Mouse (Mus musculus) spleen, adult 10 weeks (tissue): ENCODE results near the gene Rfpl4. TPM values are rescaled to one million over a fixed set of nuclear protein-coding genes. Genes with fewer than 3 reads are reported as not detected.

ENCODE experiments used
- polyA plus RNA-seq: library from polyadenylated mRNA; stranded (reverse); fragments of 350-450 nt; fragmentation: Illumina TruSeq; extraction: RNeasy Lipid Tissue Mini Kit (QIAGEN cat#74804); gene quantifications from one replicate; pipeline ENCODE4 v1.2.3, GENCODE M21; 2015; ENCODE audit warnings: low replicate concordance; ENCODE audit not compliant: insufficient read depth

Gene Rfpl4
- polyA plus RNA-seq, result not detected

GRCm38 (mm10) chr7:5116850-5117249, at the start of gene Rfpl4:
Gene Rfpl4, minus strand, starts transcription at chr7:5116950.

DNA sequence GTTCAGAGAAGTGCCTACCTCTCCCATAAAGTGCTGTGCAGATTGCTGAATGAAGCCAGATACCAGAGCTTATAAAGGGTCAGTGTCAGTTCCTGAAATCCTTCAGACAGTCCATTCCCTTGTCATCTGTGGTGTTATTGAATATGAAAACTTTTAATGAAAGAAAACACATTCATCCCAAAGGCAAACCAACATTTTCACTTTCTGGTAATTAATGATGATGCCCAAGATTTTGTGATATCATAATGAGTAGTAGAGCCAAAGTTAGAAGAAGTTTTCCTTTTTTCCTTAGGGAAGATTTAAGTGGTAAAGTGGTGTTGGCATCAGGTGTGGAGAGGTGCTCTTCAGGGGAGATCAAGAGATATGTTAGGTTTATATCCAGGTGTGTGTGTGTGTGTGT, 32.8 kb upstream of the Rfpl4 start, which contains the start of gene Vmn1r55:
Gene Vmn1r55, minus strand, starts transcription at position 101 of the 400 bp plus-strand sequence.

DNA sequence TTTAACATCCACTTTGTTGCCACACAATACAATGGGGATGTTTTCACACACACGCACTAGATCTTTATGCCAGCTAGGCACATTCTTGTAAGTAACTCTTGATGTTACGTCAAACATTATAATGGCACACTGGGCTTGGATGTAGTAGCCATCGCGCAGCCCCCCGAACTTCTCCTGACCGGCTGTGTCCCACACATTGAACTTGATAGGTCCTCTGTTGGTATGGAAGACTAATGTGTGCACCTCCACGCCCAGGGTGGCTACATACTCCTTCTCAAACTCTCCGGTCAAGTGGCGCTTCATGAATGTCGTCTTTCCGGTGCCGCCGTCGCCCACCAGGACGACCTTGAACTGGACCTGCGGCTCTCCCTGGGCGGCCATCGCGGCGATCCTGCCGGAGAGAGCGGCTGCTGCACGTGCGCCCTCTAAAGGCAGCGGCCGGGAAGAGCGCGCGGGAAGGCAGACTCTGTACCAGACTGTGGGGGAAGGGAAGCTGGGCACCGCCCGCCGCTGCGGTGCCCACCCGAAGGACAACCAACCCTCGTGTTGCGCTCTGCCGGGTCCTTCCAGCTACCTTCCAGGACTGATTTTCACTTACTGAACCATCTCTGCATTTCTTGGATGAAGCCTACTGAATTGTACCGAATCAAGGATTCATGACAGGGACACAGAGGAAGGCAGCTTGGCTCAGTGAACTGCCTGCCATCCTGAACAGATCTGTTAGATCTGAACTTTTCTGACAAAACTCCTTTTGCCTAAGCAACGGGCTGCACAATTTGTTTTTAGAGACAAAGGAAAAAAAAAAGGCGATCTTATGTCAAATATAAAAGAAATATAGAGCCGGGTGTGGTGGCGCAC, 9.0 kb upstream of the Rfpl4 start, which contains the start of gene Rasl2-9:
Gene Rasl2-9, minus strand, starts transcription at position 402 of the 858 bp plus-strand sequence.

DNA sequence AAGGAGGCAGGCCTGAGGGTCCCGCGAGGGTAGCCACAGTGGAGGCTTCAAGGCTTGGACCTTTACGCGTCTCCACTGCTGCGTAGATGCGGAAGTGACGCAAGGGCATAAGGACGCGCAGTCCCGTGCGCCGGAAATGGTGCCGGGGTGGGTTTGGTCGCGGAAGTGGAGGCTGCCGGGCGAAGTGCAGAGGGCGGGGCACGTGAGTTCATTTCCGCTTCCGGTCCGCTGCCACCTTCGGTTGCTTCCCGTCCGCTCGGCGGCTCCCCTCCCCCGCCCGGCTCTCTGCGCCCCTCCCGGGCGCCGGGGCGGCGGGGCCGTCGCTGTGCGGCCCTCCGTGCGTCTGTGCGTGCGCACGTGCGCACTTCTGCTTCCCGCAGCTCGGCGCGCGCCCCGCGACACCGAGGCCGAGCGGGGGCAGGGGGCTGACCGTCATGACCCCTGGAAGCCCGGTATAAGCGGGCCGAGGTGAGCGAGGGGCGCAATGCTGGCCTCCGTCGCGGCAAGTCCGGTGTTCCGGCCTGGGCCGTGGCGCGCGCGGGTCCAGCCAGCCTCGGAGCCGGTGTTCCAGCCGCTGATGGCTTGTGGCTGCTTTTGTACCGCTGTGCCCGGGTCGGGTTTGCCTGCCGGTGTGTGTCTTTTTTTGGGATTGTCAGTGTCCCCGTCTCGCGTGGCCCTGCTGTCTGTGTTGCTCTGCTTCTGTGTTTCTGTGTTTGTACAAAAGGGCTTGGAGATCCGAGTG, 36.6 kb downstream of the Rfpl4 start, which contains the start of gene Epn1:
Gene Epn1, plus strand, starts transcription at position 226 of the 742 bp plus-strand sequence.

DNA sequence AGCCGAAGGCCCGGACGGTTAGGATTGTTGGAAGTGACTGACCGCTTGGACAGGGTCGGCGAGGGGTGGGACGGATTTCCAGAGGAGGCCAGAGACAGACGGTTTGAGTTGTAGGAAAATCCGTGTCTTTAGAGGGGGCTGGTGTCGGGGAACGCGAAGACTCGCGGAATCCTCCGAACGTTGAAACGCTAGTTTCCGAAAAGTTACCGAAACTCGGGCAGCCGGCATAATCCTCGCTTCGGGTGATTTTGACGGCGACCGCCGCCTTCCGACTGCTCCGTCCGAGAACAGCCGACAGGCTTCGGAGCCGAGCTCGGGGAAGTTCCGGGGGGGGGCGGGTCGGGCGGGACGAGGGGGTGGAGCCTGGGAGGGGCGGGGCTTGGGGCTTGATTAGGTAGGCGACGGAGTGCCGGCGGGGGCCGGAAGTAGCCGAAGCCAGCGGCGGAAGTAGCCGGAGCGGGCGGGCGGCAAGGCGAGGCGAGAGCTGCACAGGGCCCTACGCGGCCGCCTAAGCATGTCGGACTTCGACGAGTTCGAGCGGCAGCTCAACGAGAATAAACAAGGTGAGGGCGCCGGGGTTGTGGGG, 54.9 kb downstream of the Rfpl4 start, which contains the start of gene U2af2:
Gene U2af2, plus strand, starts transcription at position 370 of the 586 bp plus-strand sequence.

Other genes starting within 250 kb of the Rfpl4 start
- 9.3 TPM for gene Isoc2b, start 246.7 kb downstream of the Rfpl4 start, polyA plus RNA-seq
- 4.7 TPM for gene Isoc2a, start 239.8 kb downstream of the Rfpl4 start, polyA plus RNA-seq
- not detected for gene Gm36210, start 210.4 kb downstream of the Rfpl4 start, polyA plus RNA-seq
- 1.1 TPM for gene Zfp628, start 201.7 kb downstream of the Rfpl4 start, polyA plus RNA-seq
- 2.1 TPM for gene Nat14, start 194.9 kb downstream of the Rfpl4 start, polyA plus RNA-seq
- 1.2 TPM for gene Ssc5d, start 191.2 kb downstream of the Rfpl4 start, polyA plus RNA-seq
- gene Sbk2, start 152.5 kb downstream of the Rfpl4 start, polyA plus RNA-seq, result 0.76 TPM
- gene Sbk3, start 145.8 kb downstream of the Rfpl4 start, polyA plus RNA-seq, result not detected
- gene Zfp579, start 120.8 kb downstream of the Rfpl4 start, polyA plus RNA-seq, result 38.0 TPM
- gene Zfp524, start 102.5 kb downstream of the Rfpl4 start, polyA plus RNA-seq, result 1.5 TPM
- gene Fiz1, start 102.3 kb downstream of the Rfpl4 start, polyA plus RNA-seq, result 22.3 TPM
- 0.32 TPM for gene Gm44973, start 101.5 kb downstream of the Rfpl4 start, polyA plus RNA-seq
- gene Zfp865, start 96.6 kb downstream of the Rfpl4 start, polyA plus RNA-seq, result 25.1 TPM
- not detected for gene Ccdc106, start 96.4 kb downstream of the Rfpl4 start, polyA plus RNA-seq
- gene 4632433K11Rik, start 82.8 kb downstream of the Rfpl4 start, polyA plus RNA-seq, result 3.0 TPM
- 4.7 TPM for gene Zfp784, start 78.5 kb downstream of the Rfpl4 start, polyA plus RNA-seq
- gene Zfp580, start 65.4 kb downstream of the Rfpl4 start, polyA plus RNA-seq, result 2.7 TPM
- 149 TPM for gene U2af2, start 54.8 kb downstream of the Rfpl4 start, polyA plus RNA-seq
- gene Epn1, start 36.7 kb downstream of the Rfpl4 start, polyA plus RNA-seq, result 42.4 TPM
- 1.2 TPM for gene Rasl2-9, start 9.0 kb upstream of the Rfpl4 start, polyA plus RNA-seq
- not detected for gene Vmn1r55, start 32.7 kb upstream of the Rfpl4 start, polyA plus RNA-seq
- not detected for gene Vmn1r56, start 79.8 kb upstream of the Rfpl4 start, polyA plus RNA-seq
- gene Vmn1r57, start 101.5 kb upstream of the Rfpl4 start, polyA plus RNA-seq, result not detected
- not detected for gene Gm5065, start 233.6 kb upstream of the Rfpl4 start, polyA plus RNA-seq
- not detected for gene Nlrp2, start 234.1 kb upstream of the Rfpl4 start, polyA plus RNA-seq